Comparison of ENCODE assay signal across 7 mouse cellular contexts in the genomic region with DNA sequence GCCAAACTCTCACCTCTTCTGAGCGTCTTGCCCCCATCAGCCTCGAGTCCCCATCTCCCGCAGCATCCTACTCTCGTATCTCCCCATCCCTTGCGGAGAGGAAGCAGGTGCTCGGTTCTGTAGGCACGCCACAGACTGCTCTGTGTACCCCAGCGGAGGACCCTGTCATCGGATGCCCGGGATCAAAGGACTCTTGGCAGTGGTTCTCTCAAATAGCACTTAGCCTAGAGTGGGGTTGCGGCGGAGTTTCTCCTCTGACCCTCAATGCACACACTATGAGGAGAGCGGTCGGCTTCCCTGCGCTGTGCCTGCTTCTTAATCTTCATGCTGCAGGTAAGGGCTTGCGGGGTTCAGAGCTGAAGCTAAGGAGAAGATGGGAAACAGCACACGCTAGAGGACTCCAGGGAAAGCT. TPM values are rescaled to one million over a fixed set of nuclear protein-coding genes. Genes with fewer than 3 reads are reported as not detected.
DNase-seq lines count a peak whose midpoint lies in the region; ATAC-seq and TF ChIP-seq lines count a peak whose summit lies in the region.

No protein-coding gene starts in this region.

- TF ChIP-seq CTCF in lung, postnatal 0 days (IDR thresholded peaks at IDR 0.05) = no peak
- TF ChIP-seq CTCF in forebrain, postnatal 0 days (IDR thresholded peaks at IDR 0.05; ENCODE audit: low read depth) = no peak; the same call in 1 of the 2 replicates
- no peak for TF ChIP-seq CTCF in stomach, postnatal 0 days (IDR thresholded peaks at IDR 0.05; ENCODE audit: low read depth)

- H3K36me3 ChIP-seq in lung, postnatal 0 days (ENCODE audit: insufficient read depth, low read length) = no peaks in the 10 kb centered on the region
- no peaks in the 10 kb centered on the region for H3K36me3 ChIP-seq in forebrain, postnatal 0 days (ENCODE audit: insufficient read depth)
- no peaks in the 10 kb centered on the region for H3K36me3 ChIP-seq in liver, embryonic 11.5 days (ENCODE audit: control insufficient read depth, insufficient read depth, low read length)
- H3K36me3 ChIP-seq in stomach, postnatal 0 days (ENCODE audit: control insufficient read depth, insufficient read depth, low read length) = no peaks in the 10 kb centered on the region

- peak overlapping the region; percentile 53 for H3K4me2 ChIP-seq in lung, postnatal 0 days (replicated peaks; ENCODE audit: low read depth, low read length)
- peak overlapping the region; percentile 75 for H3K4me2 ChIP-seq in forebrain, postnatal 0 days (ENCODE audit: low read depth)
- H3K4me2 ChIP-seq in liver, embryonic 11.5 days = peak overlapping the region; percentile 60
- H3K4me2 ChIP-seq in stomach, postnatal 0 days (replicated peaks; ENCODE audit: low read depth) = peak overlapping the region; percentile 51

- H3K27ac ChIP-seq in lung, postnatal 0 days (ENCODE audit: low read length) = no peak overlapping the region
- peak overlapping the region; percentile 87 for H3K27ac ChIP-seq in forebrain, postnatal 0 days (ENCODE audit: low read depth, low read length)
- no peak overlapping the region for H3K27ac ChIP-seq in liver, embryonic 11.5 days (ENCODE audit: low read depth, low read length)
- H3K27ac ChIP-seq in stomach, postnatal 0 days (replicated peaks) = no peak overlapping the region

- TF ChIP-seq EP300 in lung, postnatal 0 days (IDR thresholded peaks at IDR 0.05) = no peak
- TF ChIP-seq EP300 in stomach, postnatal 0 days (optimal IDR thresholded peaks at IDR 0.05) = no peak

- peak overlapping the region; percentile 17; the same call in 1 of the 2 replicates for H3K4me3 ChIP-seq in lung, postnatal 0 days (ENCODE audit: low read depth, low read length)
- H3K4me3 ChIP-seq in forebrain, postnatal 0 days (ENCODE audit: low read depth, low read length) = peak overlapping the region; percentile 63
- peak overlapping the region; percentile 28 for H3K4me3 ChIP-seq in liver, embryonic 11.5 days (ENCODE audit: low read depth, low read length)
- peak overlapping the region; percentile 30 for H3K4me3 ChIP-seq in stomach, postnatal 0 days (ENCODE audit: low read depth, low read length)

- 3% methylated on average over 17 of the region's 17 CpGs for WGBS in lung, postnatal 0 days
- WGBS in forebrain, postnatal 0 days = under 1% methylated on average over 17 of the region's 17 CpGs
- WGBS in liver, embryonic 11.5 days = 5% methylated on average over 17 of the region's 17 CpGs
- WGBS in stomach, postnatal 0 days = 2% methylated on average over 17 of the region's 17 CpGs

- H3K27me3 ChIP-seq in lung, postnatal 0 days (replicated peaks; ENCODE audit: insufficient read depth, low read length) = peaks cover 3% of the 10 kb centered on the region; the same call in 1 of the 2 replicates
- H3K27me3 ChIP-seq in forebrain, postnatal 0 days (ENCODE audit: insufficient read depth, low read length) = no peaks in the 10 kb centered on the region
- H3K27me3 ChIP-seq in liver, embryonic 11.5 days (replicated peaks; ENCODE audit: control insufficient read depth, insufficient read depth, low read length) = peaks cover 9% of the 10 kb centered on the region
- H3K27me3 ChIP-seq in stomach, postnatal 0 days (ENCODE audit: control insufficient read depth, insufficient read depth, low read length) = no peaks in the 10 kb centered on the region

- H3K9ac ChIP-seq in lung, postnatal 0 days (replicated peaks; ENCODE audit: low read depth) = no peak overlapping the region
- peak overlapping the region; percentile 72 for H3K9ac ChIP-seq in forebrain, postnatal 0 days
- no peak overlapping the region for H3K9ac ChIP-seq in liver, embryonic 11.5 days (ENCODE audit: low read depth, low read length)
- H3K9ac ChIP-seq in stomach, postnatal 0 days (ENCODE audit: low read length) = no peak overlapping the region

- no peaks in the 10 kb centered on the region for H3K9me3 ChIP-seq in lung, postnatal 0 days (ENCODE audit: low read length)
- H3K9me3 ChIP-seq in forebrain, postnatal 0 days (ENCODE audit: low read length) = no peaks in the 10 kb centered on the region
- no peaks in the 10 kb centered on the region for H3K9me3 ChIP-seq in liver, embryonic 11.5 days (ENCODE audit: control insufficient read depth, low read length)
- H3K9me3 ChIP-seq in stomach, postnatal 0 days (ENCODE audit: control insufficient read depth, low read length) = no peaks in the 10 kb centered on the region

- peaks cover 5% of the 10 kb centered on the region; the same call in 1 of the 2 replicates for H3K4me1 ChIP-seq in lung, postnatal 0 days (ENCODE audit: insufficient read depth, low read depth, low read length)
- no peaks in the 10 kb centered on the region for H3K4me1 ChIP-seq in forebrain, postnatal 0 days (ENCODE audit: insufficient read depth)
- no peaks in the 10 kb centered on the region; the same call in 1 of the 2 replicates for H3K4me1 ChIP-seq in liver, embryonic 11.5 days (replicated peaks; ENCODE audit: control insufficient read depth, insufficient read depth, low read length)
- no peaks in the 10 kb centered on the region; the same call in 1 of the 2 replicates for H3K4me1 ChIP-seq in stomach, postnatal 0 days (replicated peaks; ENCODE audit: control insufficient read depth, insufficient read depth)

- DNase-seq in lung, postnatal 0 days (ENCODE audit: low spot score) = no peak
- DNase-seq in lung, postnatal 4 days = no peak
- no peak for DNase-seq in forebrain, postnatal 0 days
- no peak for DNase-seq in liver, embryonic 11.5 days (ENCODE audit: low spot score)
- DNase-seq in stomach, postnatal 0 days (ENCODE audit: low spot score) = no peak
- no peak for DNase-seq in urinary bladder, postnatal 14 days (ENCODE audit: low spot score)

- ATAC-seq in lung, postnatal 0 days = no peak
- peak; percentile 70 for ATAC-seq in forebrain, postnatal 0 days
- ATAC-seq in liver, embryonic 11.5 days (replicated peaks; ENCODE audit: low FRiP score) = peak; percentile 41; the same call in 1 of the 2 replicates
- ATAC-seq in stomach, postnatal 0 days (ENCODE audit: low FRiP score, low TSS enrichment) = peak; percentile 29; the same call in 1 of the 2 replicates
- no peak for ATAC-seq in erythroblast, adult 5-6 weeks (replicated peaks; ENCODE audit: low FRiP score, poor library complexity, severe bottlenecking)

RNA-seq across cellular contexts. Expression of gene Ptprr, which starts 0.5 kb away (rescaled TPM):
- 2.6 and 3.3 TPM in 2 replicates for polyA plus RNA-seq in lung, postnatal 0 days (2015; fragmentation: Nextera tagmentation; extraction: Ambion mirVana)
- total RNA-seq in forebrain, postnatal 0 days (2014; rRNA removed) = 19.3 and 19.6 TPM in 2 replicates
- polyA plus RNA-seq in forebrain, postnatal 0 days (2015; fragmentation: Nextera tagmentation; extraction: Ambion mirVana) = 17.2 and 21.3 TPM in 2 replicates
- 0.06 and 0.15 TPM in 2 replicates for polyA plus RNA-seq in liver, embryonic 11.5 days (2014; fragmentation: Nextera tagmentation; extraction: Ambion mirVana)
- polyA plus RNA-seq in stomach, postnatal 0 days (2015; fragmentation: Nextera tagmentation; extraction: Ambion mirVana) = 7.9 and 8.4 TPM in 2 replicates
- 0.42 and 1.2 TPM in 2 replicates for total RNA-seq in erythroblast, adult 5-6 weeks (2015; ENCODE audit: low replicate concordance)
- 0.85 and 1.1 TPM in 2 replicates for total RNA-seq in erythroblast, adult 5-6 weeks (2017; ENCODE audit: low replicate concordance)

Comparison
In these comparisons a context has a peak if more than half of its experiments do, and no peak if none do; other contexts are left out.
1. ATAC-seq: peak in forebrain, postnatal 0 days (single experiment), liver, embryonic 11.5 days (single experiment) and stomach, postnatal 0 days (single experiment); none in lung, postnatal 0 days (single experiment) and erythroblast, adult 5-6 weeks (single experiment).
2. Peak in every context shown above with its lines, with median percentiles within 50 percentile points of each other: H3K4me2 ChIP-seq and H3K4me3 ChIP-seq.